Comparison of ENCODE assay signal across 15 mouse cellular contexts in the genomic region with DNA sequence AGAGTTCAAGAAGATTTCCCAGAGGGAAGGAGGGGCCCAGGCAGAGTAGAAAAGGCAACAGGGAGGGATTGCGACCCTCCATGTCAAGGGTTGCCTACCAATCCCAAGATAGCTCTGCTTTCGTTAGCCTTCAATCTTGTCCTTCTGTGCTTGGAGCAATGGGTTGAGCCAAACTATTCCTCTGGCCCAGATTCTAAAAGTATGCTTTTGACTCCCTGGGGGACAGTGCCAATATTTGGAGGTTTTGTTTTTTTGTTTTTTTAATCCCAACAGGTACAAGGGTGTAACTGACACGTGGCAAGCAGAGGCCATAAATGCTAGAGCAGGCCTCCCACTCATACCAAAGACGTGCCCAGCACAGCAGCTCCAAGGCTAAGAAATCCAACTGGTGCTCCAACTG.
A peak's percentile ranks its signal among the peaks of the same experiment; 100 is the strongest.
DNase-seq lines count a peak whose midpoint lies in the region; ATAC-seq and TF ChIP-seq lines count a peak whose summit lies in the region.
"Had no signal": no experiment of that assay in that cellular context is flagged by ENCODE, and none has a peak within 500 bp of the region (broad histone marks: within the 10 kb centered on the region; RNA-seq: fewer than 3 reads in every experiment).

No protein-coding gene starts in this region.

- H3K4me3 ChIP-seq in stomach, embryonic 14.5 days (ENCODE audit: low read depth, low read length), result no peak overlapping the region
- H3K4me3 ChIP-seq in stomach, postnatal 0 days (ENCODE audit: low read depth, low read length), result no peak overlapping the region
- H3K4me3 ChIP-seq: forebrain, embryonic 13.5 days had no signal

- H3K4me2 ChIP-seq in stomach, embryonic 14.5 days (replicated peaks; ENCODE audit: low read depth, low read length), result no peak overlapping the region
- H3K4me2 ChIP-seq in stomach, postnatal 0 days (replicated peaks; ENCODE audit: low read depth), result no peak overlapping the region
- H3K4me2 ChIP-seq: forebrain, embryonic 13.5 days had no signal

- TF ChIP-seq EP300 in stomach, postnatal 0 days (optimal IDR thresholded peaks at IDR 0.05), result no peak

- ATAC-seq in frontal cortex, adult (ENCODE audit: low TSS enrichment), result 0 out of 2 replicates have a peak, but pooled peaks have one; percentile 1
- ATAC-seq in stomach, embryonic 14.5 days (ENCODE audit: insufficient number of reproducible peaks, insufficient read depth, low FRiP score, low read depth), result no peak
- ATAC-seq in stomach, postnatal 0 days (ENCODE audit: low FRiP score, low TSS enrichment), result no peak
- ATAC-seq: forebrain, embryonic 13.5 days; hindbrain, embryonic 16.5 days; liver, postnatal 0 days had no signal

- TF ChIP-seq CTCF in stomach, postnatal 0 days (IDR thresholded peaks at IDR 0.05; ENCODE audit: low read depth), result no peak

- H3K27ac ChIP-seq in stomach, embryonic 14.5 days (ENCODE audit: low read length), result peak overlapping the region; percentile 53; the same call in 1 of the 2 replicates
- H3K27ac ChIP-seq in stomach, postnatal 0 days (replicated peaks), result no peak overlapping the region
- H3K27ac ChIP-seq: forebrain, embryonic 13.5 days had no signal

- no peak overlapping the region for H3K9ac ChIP-seq in stomach, embryonic 14.5 days (replicated peaks; ENCODE audit: low read depth, low read length)
- no peak overlapping the region for H3K9ac ChIP-seq in stomach, postnatal 0 days (ENCODE audit: low read length)
- H3K9ac ChIP-seq: forebrain, embryonic 13.5 days; liver, postnatal 0 days had no signal

- H3K9me3 ChIP-seq in stomach, embryonic 14.5 days (ENCODE audit: control insufficient read depth, low read depth, low read length), result no peaks in the 10 kb centered on the region
- no peaks in the 10 kb centered on the region for H3K9me3 ChIP-seq in stomach, postnatal 0 days (ENCODE audit: control insufficient read depth, low read length)
- H3K9me3 ChIP-seq: forebrain, embryonic 13.5 days had no signal

- no peaks in the 10 kb centered on the region for H3K27me3 ChIP-seq in stomach, embryonic 14.5 days (ENCODE audit: control insufficient read depth, insufficient read depth, low read length)
- no peaks in the 10 kb centered on the region for H3K27me3 ChIP-seq in stomach, postnatal 0 days (ENCODE audit: control insufficient read depth, insufficient read depth, low read length)
- H3K27me3 ChIP-seq: forebrain, embryonic 13.5 days had no signal

- no peaks in the 10 kb centered on the region for H3K36me3 ChIP-seq in stomach, embryonic 14.5 days (ENCODE audit: control insufficient read depth, insufficient read depth, low read length)
- H3K36me3 ChIP-seq in stomach, postnatal 0 days (ENCODE audit: control insufficient read depth, insufficient read depth, low read length), result no peaks in the 10 kb centered on the region

- 85% methylated on average over 4 of the region's 4 CpGs for WGBS in stomach, embryonic 14.5 days
- WGBS in stomach, postnatal 0 days, result 82% methylated on average over 4 of the region's 4 CpGs

- H3K4me1 ChIP-seq in stomach, embryonic 14.5 days (ENCODE audit: control insufficient read depth, insufficient read depth, low read length), result peaks cover 9% of the 10 kb centered on the region
- H3K4me1 ChIP-seq in stomach, postnatal 0 days (replicated peaks; ENCODE audit: control insufficient read depth, insufficient read depth), result peaks cover 3% of the 10 kb centered on the region; the same call in 1 of the 2 replicates

- no peak for DNase-seq in frontal cortex, postnatal 36 days (ENCODE audit: low spot score in 2 of 2)
- DNase-seq in kidney, postnatal 14 days, result peak; percentile 12
- no peak for DNase-seq in kidney, postnatal 10 days
- DNase-seq in stomach, postnatal 0 days (ENCODE audit: low spot score), result no peak
- DNase-seq in testis, postnatal 14 days (ENCODE audit: low spot score), result no peak
- DNase-seq in right cerebral cortex, postnatal 14 days, result no peak
- DNase-seq: adrenal gland, postnatal 36 days; cerebellum, adult 11 months; embryo, embryonic 11 days; gastrocnemius, postnatal 10 days; liver, postnatal 0 days had no signal
